In the genomic region with DNA sequence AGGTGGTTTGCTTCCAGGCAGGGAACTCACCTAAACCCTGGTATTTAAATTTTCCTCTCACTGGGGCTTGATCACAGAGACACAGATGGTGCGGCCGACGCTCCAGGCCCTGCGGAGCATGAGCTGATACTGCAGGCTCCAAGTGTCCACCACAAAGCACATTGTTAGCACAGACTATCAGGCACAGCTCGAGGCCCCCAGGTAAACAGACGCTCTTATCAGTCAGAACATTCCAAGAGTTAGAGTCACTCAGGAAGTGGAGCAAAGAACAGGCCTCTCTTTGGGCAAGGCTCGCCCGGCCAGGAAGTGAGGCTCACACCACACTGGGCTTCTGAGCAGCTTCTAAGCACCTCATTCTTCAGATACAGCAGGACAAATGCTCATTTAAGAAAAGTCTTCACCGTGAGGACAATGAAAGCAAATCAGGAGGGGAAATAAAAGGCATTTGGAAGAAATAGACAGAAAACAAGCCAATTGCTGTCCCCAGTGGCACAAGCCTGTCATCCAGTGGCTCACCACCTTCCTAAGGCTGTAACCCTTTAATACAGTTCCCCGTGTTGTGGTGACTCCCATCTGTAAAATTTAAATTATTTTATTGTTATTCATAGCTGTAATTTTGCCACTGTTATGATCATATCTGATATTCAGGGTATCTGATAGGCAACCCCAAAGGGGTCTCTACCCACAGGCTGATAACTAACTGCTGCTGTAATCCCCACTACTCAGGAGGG, we compare ENCODE assay signal across 16 mouse cellular contexts. TPM values are rescaled to one million over a fixed set of nuclear protein-coding genes. Genes with fewer than 3 reads are reported as not detected.
DNase-seq lines count a peak whose midpoint lies in the region; ATAC-seq lines count a peak whose summit lies in the region.
"Had no signal": no experiment of that assay in that cellular context is flagged by ENCODE, and none has a peak within 500 bp of the region (broad histone marks: within the 10 kb centered on the region; RNA-seq: fewer than 3 reads in every experiment).

No protein-coding gene starts in this region.

- ATAC-seq in intestine, embryonic 14.5 days (replicated peaks; ENCODE audit: low FRiP score, low TSS enrichment, low read depth), result peak; percentile 90
- peak; percentile 69; the same call in 1 of the 2 replicates for ATAC-seq in lung, embryonic 15.5 days (ENCODE audit: borderline replicate concordance, extremely low read depth, low FRiP score, low TSS enrichment)
- ATAC-seq in forebrain, embryonic 13.5 days, result no peak

- no peaks in the 10 kb centered on the region for H3K27me3 ChIP-seq in intestine, embryonic 14.5 days (replicated peaks; ENCODE audit: control insufficient read depth, insufficient read depth, low read length)
- H3K27me3 ChIP-seq in lung, embryonic 15.5 days, result no peaks in the 10 kb centered on the region
- H3K27me3 ChIP-seq in forebrain, embryonic 13.5 days, result no peaks in the 10 kb centered on the region
- H3K27me3 ChIP-seq in forebrain, embryonic 10.5 days (ENCODE audit: poor library complexity, severe bottlenecking), result no peaks in the 10 kb centered on the region
- H3K27me3 ChIP-seq: neural tube, embryonic 12.5 days had no signal

- peaks cover 5% of the 10 kb centered on the region; the same call in 1 of the 2 replicates for H3K4me1 ChIP-seq in intestine, embryonic 14.5 days (replicated peaks; ENCODE audit: control insufficient read depth, insufficient read depth, low read length)
- peaks cover 6% of the 10 kb centered on the region; the same call in 1 of the 2 replicates for H3K4me1 ChIP-seq in lung, embryonic 15.5 days
- no peaks in the 10 kb centered on the region for H3K4me1 ChIP-seq in forebrain, embryonic 13.5 days
- peaks cover 8% of the 10 kb centered on the region for H3K4me1 ChIP-seq in forebrain, embryonic 10.5 days
- H3K4me1 ChIP-seq: neural tube, embryonic 12.5 days had no signal

- no peak overlapping the region for H3K4me2 ChIP-seq in intestine, embryonic 14.5 days (ENCODE audit: low read length)
- H3K4me2 ChIP-seq in lung, embryonic 15.5 days, result no peak overlapping the region
- H3K4me2 ChIP-seq in forebrain, embryonic 13.5 days, result no peak overlapping the region
- H3K4me2 ChIP-seq: neural tube, embryonic 12.5 days had no signal

- intact Hi-C loops in left cerebral cortex, postnatal 25 days (cut with DNase I), result no loop called here

- peak overlapping the region; percentile 71; the same call in 1 of the 2 replicates for H3K27ac ChIP-seq in intestine, embryonic 14.5 days (ENCODE audit: low read depth)
- peak overlapping the region; percentile 72 for H3K27ac ChIP-seq in lung, embryonic 15.5 days
- no peak overlapping the region for H3K27ac ChIP-seq in forebrain, embryonic 13.5 days
- H3K27ac ChIP-seq in forebrain, embryonic 10.5 days, result no peak overlapping the region
- H3K27ac ChIP-seq: macrophage; neural tube, embryonic 12.5 days had no signal

- H3K9ac ChIP-seq in intestine, embryonic 14.5 days (ENCODE audit: low read length), result no peak overlapping the region
- H3K9ac ChIP-seq in lung, embryonic 15.5 days, result no peak overlapping the region
- H3K9ac ChIP-seq in forebrain, embryonic 13.5 days, result no peak overlapping the region
- H3K9ac ChIP-seq: neural tube, embryonic 12.5 days had no signal

- DNase-seq in urinary bladder, postnatal 36 days (ENCODE audit: low spot score in 2 of 2), result peak; percentile 33 to 51
- DNase-seq in urinary bladder, adult 2 months (ENCODE audit: low spot score), result no peak
- no peak for DNase-seq in intestine, embryonic 14.5 days (ENCODE audit: low spot score)
- DNase-seq in left cerebral cortex, postnatal 25 days (ENCODE audit: low spot score in 2 of 2), result no peak
- DNase-seq in frontal cortex, postnatal 25 days (ENCODE audit: low spot score in 2 of 2), result no peak
- DNase-seq in forebrain, embryonic 10.5 days (ENCODE audit: extremely low spot score, low spot score), result no peak
- DNase-seq: adrenal gland, postnatal 14 days; cerebellum, adult 9-11 months; gastrocnemius, postnatal 14 days; kidney, adult 2 months; right cerebral cortex, postnatal 25 days had no signal

- no peaks in the 10 kb centered on the region for H3K9me3 ChIP-seq in intestine, embryonic 14.5 days (ENCODE audit: control insufficient read depth, low read length)
- H3K9me3 ChIP-seq in lung, embryonic 15.5 days, result no peaks in the 10 kb centered on the region
- no peaks in the 10 kb centered on the region for H3K9me3 ChIP-seq in forebrain, embryonic 13.5 days (replicated peaks)
- no peaks in the 10 kb centered on the region for H3K9me3 ChIP-seq in forebrain, embryonic 10.5 days
- H3K9me3 ChIP-seq: neural tube, embryonic 12.5 days had no signal

- H3K36me3 ChIP-seq in intestine, embryonic 14.5 days (ENCODE audit: control insufficient read depth, insufficient read depth, low read length), result no peaks in the 10 kb centered on the region
- no peaks in the 10 kb centered on the region for H3K36me3 ChIP-seq in lung, embryonic 15.5 days
- H3K36me3 ChIP-seq in forebrain, embryonic 13.5 days (ENCODE audit: poor library complexity, severe bottlenecking), result no peaks in the 10 kb centered on the region
- no peaks in the 10 kb centered on the region for H3K36me3 ChIP-seq in forebrain, embryonic 10.5 days (replicated peaks)
- H3K36me3 ChIP-seq: neural tube, embryonic 12.5 days had no signal

- H3K4me3 ChIP-seq in intestine, embryonic 14.5 days (ENCODE audit: low read depth, low read length), result no peak overlapping the region
- no peak overlapping the region for H3K4me3 ChIP-seq in lung, embryonic 15.5 days
- H3K4me3 ChIP-seq in forebrain, embryonic 13.5 days, result no peak overlapping the region
- no peak overlapping the region for H3K4me3 ChIP-seq in forebrain, embryonic 10.5 days
- H3K4me3 ChIP-seq: erythroblast, embryonic 14.5 days; neural tube, embryonic 12.5 days had no signal

- 41% methylated on average over 10 of the region's 10 CpGs for WGBS in intestine, embryonic 14.5 days
- WGBS in lung, embryonic 15.5 days, result 24% methylated on average over 10 of the region's 10 CpGs
- WGBS in forebrain, embryonic 13.5 days, result 74% methylated on average over 10 of the region's 10 CpGs
- 63% methylated on average over 10 of the region's 10 CpGs for WGBS in forebrain, embryonic 10.5 days

RNA-seq across cellular contexts. Expression of gene Trim33, which starts 22.8 kb away (rescaled TPM):
- polyA plus RNA-seq in urinary bladder, adult 2 months (2012; rRNA removed), result 10.8 and 12.7 TPM in 2 replicates
- polyA plus RNA-seq in intestine, embryonic 14.5 days (2014; fragmentation: Nextera tagmentation; extraction: Ambion mirVana), result 23.0 and 29.6 TPM in 2 replicates
- 18.2 and 22.9 TPM in 2 replicates for polyA plus RNA-seq in lung, embryonic 15.5 days (2015; fragmentation: Nextera tagmentation; extraction: Ambion mirVana)
- 33.0 and 33.7 TPM in 2 replicates for polyA plus RNA-seq in forebrain, embryonic 13.5 days (2015; fragmentation: Nextera tagmentation; extraction: Ambion mirVana)
- total RNA-seq in left cerebral cortex, postnatal 25 days (2021), result 10 to 100 TPM; 55.8 to 58.9 TPM
- polyA plus RNA-seq in forebrain, embryonic 10.5 days (2016; fragmentation: Nextera tagmentation; extraction: Ambion mirVana), result 31.1 TPM in 2 replicates

Comparison
In these comparisons a context has a peak if more than half of its experiments do, and no peak if none do; other contexts are left out.
1. DNase-seq: peak in urinary bladder, postnatal 36 days (2 of 2); none in urinary bladder, adult 2 months (single experiment), intestine, embryonic 14.5 days (single experiment), left cerebral cortex, postnatal 25 days (0 of 2), frontal cortex, postnatal 25 days (0 of 2) and forebrain, embryonic 10.5 days (single experiment).
2. H3K27ac ChIP-seq: peak in intestine, embryonic 14.5 days (single experiment) and lung, embryonic 15.5 days (single experiment); none in forebrain, embryonic 13.5 days (single experiment) and forebrain, embryonic 10.5 days (single experiment).